Mouse (Mus musculus) cerebellum, postnatal 25 days (tissue): ENCODE data around the gene Pacs1.
"Not testable (repeated sequence)": the region's sequence is repeated elsewhere in the genome, so short reads cannot be mapped to it uniquely, and the experiment has no call there.

Source experiments
- DNase-seq, 2 experiments: peaks; one replicate each; pipeline ENCODE4 v3.0.0; 2021; ENCODE audit warnings: mixed read lengths in 2 of 2

Gene Pacs1

DNA sequence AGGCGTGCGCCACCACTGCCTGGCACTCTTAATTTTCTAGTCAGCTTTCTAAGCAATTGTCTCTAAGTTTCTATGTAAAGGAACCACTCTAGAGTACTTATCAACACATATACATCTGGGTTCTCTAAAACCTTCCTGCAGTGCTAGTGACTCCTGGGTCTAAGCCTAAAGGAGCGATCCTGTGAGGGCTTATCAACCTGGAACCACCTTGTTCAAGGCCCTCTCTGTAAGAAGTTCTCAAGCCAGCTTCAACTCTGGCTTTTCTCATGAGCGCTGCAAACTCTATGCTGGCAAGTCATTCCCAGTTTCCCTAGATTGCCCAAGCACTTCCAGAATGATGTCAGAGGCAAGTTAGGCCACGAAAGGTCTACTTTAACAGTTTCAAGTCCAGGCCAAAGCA lies 5.9 kb downstream of the Pacs1 start:
- no peak for DNase-seq

DNA sequence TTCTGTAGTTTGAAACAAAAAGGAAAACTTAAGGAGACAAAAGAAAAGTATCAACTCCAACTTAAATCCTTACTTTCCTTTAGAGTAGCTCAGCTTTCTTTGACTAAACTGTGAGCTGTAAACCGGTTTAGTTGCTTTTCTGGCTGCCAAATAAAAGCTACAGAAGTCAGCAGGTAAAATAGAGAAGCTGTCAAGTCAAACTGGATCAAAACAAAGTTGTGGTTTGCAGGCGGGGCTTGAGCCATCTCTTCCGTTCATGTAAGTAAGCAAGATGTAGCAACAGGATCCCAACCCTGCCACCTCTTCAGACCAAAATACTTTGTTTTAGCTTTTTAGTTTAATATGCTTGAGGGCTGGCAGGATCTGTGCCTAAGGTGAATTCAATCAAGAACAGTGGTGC lies 15.8 kb downstream of the Pacs1 start:
- no peak for DNase-seq

DNA sequence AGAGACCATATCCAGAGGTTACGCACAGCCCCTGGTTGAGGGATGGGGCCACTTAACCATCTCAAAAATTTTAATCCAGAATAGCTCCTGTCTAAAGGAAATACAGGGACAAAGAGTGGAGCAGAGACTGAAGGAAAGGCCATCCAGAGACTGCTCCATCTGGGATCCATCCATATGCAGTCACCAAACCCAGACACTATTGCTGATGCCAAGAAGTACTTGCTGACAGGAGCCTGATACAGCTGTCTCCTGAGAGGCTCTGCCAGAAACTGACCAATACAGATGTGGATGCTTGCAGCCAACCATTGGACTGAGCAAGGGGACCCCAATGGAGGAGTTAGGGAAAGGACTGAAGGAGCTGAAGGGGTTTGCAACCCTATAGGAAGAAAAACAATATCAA lies 35.9 kb downstream of the Pacs1 start:
- DNase-seq: not testable (repeated sequence)

DNA sequence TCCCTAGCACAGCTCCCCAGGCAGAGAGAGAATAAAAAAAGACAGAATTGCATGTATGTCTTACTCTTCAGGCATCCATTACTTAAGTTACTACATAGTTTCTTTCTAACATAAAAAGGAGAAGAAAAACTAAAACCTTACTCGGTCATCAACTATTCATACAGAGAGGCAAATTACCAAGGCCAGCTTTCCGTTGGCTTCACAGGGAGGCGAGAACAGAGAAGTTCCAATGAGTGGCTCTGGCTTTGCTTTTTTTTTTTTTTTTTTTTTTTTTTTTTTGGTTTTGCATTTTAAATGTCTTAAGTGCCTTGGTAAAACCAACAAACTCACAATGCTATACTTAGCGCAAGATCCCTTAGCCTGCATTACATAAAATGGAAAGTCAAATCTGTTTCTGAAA lies 40.2 kb downstream of the Pacs1 start:
- no peak for DNase-seq

DNA sequence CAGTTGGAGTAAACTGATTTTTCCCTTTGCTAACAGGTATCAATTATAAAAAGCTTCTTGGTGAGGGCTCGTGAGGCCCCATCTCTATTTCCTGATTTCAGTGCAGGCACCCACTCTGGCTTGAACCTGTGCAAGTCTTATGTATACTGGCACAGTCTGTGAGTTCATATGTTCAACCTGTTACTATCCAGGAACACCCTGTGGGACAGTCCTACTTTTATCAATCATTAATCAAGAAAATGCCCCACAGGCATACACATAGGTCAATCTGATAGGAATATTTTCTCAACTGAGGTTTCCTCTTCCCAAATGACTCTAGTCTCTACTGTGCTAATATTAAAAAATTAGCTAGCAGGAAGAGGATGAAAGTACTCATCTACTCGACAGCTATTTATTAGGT lies 42.8 kb downstream of the Pacs1 start:
- no peak for DNase-seq

DNA sequence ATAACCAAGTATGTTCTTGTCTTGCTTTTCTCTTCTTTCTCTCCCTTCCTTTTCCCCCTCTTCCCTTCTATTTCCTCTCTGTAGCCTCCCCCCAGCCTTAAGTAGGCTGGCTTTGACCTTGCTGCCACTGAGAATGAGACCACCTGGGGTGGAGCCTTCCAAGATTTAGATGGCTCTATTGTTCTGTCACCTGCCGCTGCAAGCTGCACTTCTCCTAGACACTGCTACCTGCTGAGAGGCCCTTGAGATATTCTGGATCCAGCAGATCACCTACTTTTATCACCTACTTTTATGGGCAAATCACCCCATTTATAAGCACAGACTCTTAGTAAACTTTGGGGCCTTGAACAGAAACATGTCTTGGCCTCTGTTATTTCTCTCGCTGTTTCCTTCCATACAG lies 48.3 kb downstream of the Pacs1 start:
- no peak for DNase-seq

DNA sequence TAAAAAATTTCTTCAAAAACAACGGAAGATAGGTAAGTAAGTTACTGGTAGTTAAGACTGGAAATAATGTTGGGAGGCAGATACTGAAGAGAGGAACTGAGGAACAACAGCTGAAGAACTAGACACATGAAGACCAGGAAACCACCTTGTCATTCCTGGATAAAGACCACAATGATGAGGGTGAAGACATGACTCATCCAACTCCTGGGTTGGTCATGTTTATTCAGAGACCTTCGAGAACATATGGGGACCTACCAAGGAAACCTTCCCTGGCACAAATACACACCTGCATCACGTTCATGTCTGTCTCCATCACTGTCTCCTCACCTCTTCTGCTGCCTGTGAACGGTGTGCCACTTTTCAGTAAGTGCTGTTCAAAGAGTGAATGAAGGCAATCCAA lies 48.8 kb downstream of the Pacs1 start:
- no peak for DNase-seq

DNA sequence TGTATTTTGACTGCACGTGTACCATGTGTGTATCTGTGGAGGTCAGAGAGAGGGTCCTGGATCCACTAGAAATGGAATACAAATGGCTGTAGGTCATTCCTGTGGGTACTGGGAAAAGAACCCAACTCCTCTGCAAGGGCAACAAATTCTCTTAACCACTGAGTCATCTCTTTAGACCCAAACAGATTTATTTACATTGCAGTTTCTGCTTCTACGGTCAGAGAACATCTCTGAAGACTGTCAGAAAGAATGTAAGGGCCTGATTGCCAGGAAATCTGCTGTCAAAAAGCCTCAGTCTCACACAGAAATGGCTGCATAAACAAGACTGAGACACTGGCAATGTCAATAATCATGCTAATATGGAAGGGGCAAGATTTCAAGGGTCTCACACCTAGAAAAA lies 51.0 kb downstream of the Pacs1 start:
- no peak for DNase-seq

DNA sequence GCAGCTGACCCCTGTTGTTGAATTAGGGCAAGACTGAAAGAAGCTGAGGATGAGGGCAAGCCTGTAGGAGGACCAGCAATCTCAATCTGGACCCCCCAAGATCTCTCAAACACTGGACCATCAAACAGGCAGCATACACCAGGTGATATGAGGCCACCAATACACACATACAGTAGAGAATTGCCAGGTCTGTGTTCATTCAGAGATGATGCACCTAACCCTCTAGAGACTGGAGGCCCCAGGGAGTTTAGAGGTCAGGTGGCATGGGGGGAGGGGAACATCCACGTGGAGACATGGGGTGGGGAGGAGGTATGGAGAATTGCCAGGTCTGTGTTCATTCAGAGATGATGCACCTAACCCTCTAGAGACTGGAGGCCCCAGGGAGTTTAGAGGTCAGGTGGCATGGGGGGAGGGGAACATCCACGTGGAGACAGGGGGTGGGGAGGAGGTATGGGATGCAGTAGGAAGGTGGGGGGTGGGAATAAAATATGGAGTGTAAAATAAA lies 51.6 kb downstream of the Pacs1 start:
- DNase-seq: not testable (repeated sequence)

DNA sequence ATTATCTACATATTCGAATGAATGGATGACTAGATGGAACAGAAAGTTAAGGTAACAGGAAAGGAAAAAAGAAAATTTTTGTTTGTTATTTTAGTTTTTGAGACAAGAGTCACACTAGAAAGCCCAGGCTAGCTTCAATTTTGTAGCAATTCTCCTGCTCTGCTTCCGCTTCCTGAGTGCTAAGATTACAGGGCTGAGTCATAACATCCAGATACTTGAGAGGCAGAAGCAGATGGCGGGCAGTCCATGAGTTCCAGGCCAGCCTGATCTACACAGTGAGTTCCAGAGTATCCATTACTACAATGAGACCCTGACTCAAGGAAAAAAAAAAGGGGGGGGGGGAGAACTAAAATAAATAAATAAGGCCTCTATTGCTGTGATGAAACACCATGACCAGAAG lies 52.5 kb downstream of the Pacs1 start:
- no peak for DNase-seq

DNA sequence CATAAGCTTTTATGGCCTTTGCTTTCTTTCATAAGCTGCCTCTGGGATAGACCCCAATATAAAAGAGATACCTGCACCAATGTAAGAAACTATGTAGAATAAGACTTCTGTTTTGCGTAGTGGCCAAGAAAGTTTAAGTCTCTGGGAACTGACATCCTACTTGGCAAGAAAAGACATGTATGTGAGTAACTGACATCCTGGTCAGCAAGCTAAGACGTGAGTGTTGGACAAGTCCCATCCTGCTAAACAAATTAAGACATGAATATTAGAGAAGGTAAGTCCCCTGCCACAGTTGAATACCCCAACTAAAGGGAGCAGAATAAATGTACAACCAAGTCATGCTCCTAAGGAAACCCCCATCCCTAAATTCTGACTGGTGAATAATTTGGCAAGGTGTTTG lies 71.2 kb downstream of the Pacs1 start:
- DNase-seq: no peak

DNA sequence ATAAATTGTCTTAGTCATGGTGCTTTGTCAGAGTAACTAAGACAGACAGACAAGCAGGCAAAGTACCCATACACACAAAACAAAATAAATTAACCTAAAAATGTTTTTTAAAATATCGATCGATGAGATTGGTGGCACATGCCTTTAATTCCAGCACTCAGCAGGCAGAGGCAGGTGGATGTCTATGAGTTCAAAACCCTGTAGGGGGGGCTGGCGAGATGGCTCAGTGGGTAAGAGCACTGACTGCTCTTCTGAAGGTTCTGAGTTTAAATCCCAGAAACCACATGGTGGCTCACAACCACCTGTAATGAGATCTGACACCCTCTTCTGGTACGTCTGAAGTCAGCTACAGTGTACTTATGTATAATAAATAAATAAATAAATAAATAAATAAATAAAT lies 72.3 kb downstream of the Pacs1 start:
- DNase-seq: not testable (repeated sequence)

DNA sequence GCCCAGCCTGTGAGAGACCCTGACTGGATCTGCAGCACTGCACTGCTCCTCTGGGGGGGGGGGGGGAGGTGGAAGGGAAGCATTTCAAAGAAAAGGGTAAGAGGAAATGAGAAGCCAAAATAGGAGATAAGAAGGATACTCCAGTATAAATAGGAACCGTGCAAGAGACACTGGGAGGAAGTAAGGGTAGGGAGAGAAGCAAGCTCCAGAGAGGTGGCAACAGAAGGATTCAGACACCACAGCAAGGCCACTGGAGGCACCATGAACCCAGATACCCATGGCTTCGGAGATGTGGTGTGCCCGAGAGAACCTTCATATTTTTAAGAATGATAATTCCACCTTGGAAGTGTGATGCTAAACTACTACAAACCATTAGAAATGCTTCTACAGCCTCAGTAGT lies 74.4 kb downstream of the Pacs1 start:
- no peak for DNase-seq

DNA sequence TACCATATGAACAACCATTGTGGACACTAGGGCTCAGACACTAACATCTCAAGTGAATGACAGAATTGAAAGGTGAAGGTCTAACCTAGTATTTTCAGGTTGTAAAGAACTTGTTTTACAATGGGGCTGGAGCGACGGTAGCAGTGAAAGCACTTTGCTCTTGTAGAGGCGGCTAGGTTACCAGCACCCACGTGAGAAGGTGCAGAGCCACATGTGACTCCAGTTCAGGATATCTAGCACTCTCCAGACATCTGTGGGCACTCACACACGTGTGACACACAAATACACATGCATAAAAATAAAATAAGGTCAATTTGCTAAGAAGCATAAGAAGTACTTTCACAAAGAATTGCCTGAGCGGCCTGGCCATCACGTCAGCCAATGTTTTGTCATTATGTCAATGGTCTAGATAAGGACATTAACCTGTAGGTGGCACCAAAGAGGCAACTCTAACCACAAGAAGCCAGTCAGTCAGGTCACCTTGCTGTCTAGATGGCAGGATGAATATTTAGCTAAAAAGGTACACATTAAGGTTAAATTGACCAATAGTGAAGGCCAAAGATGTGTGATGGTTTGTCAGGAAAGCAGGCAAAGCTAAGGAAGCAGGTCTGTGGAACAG lies 77.4 kb downstream of the Pacs1 start:
- peak; percentile 33 to 66 for DNase-seq

DNA sequence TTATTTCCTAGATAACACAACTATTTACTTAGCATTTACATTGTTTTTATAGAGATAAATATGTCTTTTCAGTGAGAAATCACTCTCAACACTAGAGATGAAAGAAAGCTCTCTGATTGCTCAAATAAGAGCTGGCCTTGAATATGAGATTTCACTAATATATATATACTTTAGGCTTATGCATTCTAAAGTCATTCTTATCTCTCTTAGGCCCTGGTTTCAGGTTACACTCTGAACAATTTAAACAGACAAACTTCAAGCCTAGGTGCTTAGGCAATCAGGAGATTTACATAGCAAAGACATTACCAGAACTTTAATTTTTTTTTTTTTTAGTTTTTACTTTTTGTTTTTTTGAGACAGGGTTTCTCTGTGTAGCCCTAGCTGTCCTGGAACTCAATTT lies 80.5 kb downstream of the Pacs1 start:
- DNase-seq: no peak

DNA sequence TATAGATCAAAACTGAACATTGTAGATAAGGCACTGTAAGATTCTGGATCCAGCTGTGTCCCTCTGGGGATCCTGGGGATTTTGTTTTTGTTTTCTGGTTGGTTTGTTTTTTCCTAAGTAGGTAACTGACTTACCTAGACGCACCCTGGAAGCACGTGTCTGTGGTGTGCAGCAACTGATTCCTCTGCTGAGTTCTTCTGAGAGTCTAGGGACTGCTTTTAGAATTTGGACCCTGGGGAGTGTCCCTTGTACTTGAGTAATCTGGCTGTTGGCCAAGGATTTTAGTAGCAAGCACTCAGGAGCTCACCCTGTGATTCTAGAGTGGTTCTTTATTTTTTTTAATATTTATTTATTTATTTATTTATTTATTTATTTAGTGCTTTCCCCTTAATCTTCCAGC lies 85.5 kb downstream of the Pacs1 start:
- DNase-seq: no peak

DNA sequence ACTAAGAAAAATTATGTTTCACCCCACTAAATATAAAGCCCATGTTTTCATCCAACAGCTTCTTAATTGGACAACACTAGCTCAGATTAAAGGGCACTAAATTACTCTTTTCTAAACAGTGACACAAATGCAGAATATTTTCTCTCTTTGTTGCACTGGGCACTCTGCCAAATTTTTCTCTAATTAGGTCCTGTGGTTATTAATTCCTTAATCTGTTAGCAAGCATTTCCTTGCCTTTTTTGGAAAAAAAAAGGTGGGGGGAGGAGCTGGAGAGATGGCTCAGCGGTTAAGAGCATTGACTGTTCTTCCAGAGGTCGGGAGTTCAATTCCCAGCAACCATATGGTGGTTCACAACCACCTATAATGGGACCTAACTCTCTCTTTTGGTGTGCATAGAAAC lies 91.0 kb downstream of the Pacs1 start:
- DNase-seq: no peak

DNA sequence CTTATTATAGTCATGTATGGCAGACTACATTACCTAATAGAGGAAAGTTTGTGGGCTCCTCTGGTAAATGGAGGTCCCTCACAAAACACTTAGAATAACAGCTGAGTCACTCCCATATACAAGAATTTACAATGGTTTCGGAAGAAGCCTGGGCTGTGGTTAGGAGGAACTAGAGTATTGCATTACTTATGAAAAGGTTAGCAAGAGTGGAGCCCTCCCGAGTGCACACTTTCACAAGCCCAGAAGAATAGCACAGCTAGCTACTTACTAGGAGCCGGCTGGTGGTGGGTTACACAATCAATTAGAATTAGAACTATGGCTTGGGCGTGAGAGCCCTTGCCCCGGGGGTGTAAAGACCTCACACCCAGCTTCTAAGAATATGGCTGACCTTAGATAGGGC lies 94.3 kb downstream of the Pacs1 start:
- no peak for DNase-seq

DNA sequence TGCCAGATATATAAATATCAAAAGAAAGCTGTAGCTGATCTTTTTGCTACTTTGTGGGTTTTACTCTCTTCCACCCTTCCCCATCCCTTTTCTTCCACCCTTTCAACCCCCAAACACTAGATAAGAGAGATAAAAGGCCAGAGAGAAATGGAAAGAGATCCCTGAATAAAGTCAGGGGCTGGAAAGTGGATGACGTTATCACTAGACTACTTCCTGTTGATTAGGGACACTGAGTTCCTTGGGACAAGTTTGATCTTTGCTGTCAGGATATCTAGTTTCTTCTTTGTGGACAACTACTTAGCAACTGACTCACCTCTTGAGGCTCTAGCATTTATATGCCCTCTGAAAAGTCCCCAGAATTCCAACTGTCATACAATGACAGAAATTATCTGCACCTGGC lies 102.5 kb downstream of the Pacs1 start:
- DNase-seq: no peak

DNA sequence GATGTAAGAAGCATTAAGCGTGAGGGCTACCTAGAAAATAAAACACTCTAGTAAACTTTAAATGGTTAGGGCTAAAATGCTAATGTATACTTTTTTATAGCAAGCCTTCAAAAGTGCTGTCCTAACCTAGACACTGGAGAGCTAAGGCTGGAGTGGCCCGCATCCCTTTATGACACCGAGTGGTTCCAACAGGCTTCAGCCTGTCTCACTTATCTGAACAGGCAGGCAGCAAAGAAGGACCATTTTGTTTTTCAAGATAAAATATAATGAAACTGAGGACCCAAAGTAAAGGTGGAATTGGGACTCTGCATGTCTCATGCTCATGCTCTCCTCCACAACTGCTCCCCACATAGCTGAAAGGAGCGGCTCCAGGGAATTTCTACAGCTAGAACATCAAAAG lies 105.4 kb downstream of the Pacs1 start:
- DNase-seq: no peak

DNA sequence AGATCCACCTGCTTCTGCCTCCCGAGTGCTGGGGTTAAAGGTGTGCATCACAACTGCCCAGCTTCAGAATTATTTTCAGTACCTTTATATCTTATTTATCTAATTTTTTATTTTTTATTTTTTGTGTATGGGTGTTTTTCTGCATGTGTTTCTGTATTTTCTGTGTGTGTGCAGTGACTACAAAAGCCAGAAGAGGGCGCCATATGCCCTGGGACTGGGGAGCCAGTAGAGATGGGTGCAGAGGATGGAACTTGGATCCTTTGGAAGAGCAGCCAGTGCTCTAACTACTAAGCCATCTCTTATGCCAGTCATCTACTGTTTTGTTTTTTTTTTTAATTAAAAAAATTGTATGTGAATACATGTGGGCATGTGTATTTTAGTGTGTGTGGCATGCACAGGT lies 108.5 kb downstream of the Pacs1 start:
- DNase-seq: peak in 1 of 2 experiments; percentile 41

DNA sequence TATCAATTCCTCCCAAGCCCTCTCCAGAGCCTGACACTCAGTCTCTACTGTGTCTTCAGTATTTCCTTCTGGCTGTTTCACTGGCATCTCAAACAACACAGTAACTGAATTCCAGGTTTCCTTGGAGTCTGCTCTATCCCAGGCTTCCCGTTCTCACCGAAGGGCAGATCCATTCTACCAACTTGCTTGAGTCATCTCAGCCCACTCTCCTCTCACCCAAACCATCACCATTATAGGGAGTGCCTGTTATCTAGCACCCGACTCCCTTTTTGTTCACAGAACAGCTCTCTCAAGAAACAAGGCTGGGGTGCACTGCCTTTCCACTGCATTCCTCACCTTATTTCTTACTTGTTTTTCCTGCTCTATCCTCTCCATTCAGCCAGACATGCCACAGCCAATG lies 111.0 kb downstream of the Pacs1 start:
- no peak for DNase-seq

DNA sequence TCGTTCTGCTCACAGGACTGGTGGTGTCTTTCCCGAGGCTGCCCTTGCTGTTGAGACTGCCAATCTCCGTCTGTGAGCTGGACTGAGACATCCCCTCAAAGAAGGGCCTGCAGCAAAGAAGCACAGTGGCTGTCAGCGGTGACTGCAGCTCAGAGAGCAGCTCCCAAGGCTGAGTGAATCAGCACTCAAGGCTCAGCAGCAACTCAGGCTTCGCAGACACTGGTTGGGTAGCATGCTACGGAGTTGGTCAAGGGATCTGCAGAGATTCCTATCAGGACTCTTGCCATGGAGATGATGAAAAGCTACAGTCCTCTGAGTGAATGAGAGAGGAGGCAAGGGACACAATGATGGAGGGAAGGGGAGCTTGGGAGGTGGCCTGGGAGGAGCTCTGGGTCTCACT lies 120.7 kb downstream of the Pacs1 start:
- DNase-seq: no peak

DNA sequence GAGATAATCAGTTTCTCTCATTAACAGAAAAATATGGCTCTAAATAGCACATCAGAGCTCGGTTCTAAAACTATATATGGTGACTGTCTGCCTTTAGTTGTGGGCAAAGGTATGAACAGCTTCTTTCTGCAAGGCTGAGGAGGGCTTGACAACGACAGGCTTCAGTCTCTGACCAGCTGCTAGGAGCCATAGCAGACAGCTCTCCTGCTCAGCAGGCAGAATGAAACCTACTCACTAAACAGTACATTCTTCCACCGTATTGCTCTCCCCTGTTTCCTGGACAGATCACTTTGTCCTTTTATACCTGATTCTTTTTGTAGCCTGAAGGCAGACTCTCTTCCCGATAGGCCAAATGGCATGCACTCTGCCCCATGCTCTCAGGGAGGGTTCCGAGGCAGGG lies 121.2 kb downstream of the Pacs1 start:
- peak in 1 of 2 experiments; percentile 41 for DNase-seq

DNA sequence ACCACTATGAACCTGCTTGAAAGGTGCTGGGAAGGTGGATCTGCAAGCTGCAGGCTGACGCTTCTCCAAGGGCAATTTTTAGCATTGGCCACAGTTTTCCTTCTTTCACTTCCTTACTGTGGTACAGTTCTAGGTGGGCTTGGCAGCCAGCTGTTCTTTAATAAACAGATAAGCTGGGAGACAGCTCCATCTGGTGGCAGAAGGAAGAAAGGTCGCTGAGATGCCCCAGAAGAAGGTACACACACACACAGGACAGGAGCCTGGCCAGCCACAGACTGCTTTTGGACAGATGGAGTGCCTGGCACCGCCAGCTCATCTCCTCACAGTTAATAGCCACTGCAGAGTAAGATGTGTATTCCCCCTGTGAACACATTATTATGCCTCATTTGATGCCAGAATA lies 121.6 kb downstream of the Pacs1 start:
- peak; percentile 88 to 90 for DNase-seq

DNA sequence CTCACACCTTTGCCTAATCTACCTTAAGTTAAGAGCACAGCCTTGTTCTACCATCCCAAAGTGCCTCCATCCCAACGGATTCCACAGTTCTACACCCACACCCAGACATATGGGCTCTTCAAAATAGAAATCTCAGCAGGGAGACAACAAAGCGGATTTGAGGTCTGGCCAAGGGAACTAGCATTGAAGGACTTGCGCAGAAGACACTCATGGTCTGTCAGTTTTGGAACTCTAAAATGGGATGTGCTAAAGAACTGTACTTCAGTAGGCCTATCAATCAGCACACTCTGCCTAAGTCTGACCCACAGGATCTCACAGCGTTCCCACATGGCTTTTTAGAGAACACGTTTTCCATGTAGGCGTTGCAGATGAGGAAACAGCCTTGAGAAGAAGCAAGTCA lies 122.6 kb downstream of the Pacs1 start:
- peak; percentile 60 to 66 for DNase-seq
